Mouse (Mus musculus): ENCODE data around the gene Hist2h3b.

DNA sequence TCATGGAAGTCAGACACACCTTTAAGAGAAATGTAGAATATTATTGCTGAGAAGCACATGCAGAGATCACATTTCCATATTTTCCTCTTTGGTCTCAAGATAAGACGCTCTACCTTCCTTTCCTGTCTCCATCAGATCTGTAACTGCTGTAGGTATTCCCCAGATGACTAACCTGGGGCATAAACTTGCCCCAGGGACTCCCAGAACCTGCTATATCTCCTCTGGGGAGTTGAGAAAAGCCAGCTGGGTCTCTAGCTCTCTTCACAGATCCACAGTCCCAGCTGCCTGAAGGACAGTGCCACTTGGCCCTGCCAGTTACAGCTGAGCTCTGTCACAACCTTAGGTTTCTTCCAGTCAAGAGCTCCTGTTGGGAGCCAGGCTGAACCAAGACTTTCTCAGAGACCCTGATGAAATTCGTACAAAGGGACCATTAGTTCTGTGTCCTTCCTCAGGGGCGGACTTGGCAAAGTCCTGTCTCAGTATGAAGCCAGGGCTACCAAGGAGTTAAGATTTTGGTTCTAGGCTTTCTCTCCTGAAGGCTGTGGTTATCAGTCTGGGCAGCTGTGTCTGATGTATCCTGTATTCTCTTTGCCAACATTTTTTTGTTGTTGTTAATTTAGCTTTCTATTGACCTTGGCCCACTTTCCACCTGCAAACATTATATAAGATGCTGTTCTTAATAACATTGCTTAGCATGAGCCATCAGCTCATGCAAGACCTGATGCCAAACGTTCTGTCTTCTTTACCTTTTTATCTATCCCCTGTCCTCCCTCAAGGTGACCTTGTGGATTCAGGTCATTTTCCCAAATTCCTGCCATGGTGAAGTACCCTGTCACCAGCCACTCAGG lies 37.3 kb upstream of the Hist2h3b start:
- TF ChIP-seq CTCF (IDR thresholded peaks at IDR 0.05; ENCODE audit: control insufficient read depth, insufficient read depth, insufficient read length) (no peak), MYOG (IDR thresholded peaks at IDR 0.05; ENCODE audit: control insufficient read depth, extremely low read depth, insufficient read length) (no peak)
